Mouse (Mus musculus) cerebellum, adult 18-20 months (tissue): ENCODE data around the gene Zfp93.

ENCODE experiments used
- DNase-seq, 2 experiments: peaks; one replicate each; pipeline ENCODE4 v3.0.0; 2021

The Zfp93 gene

GRCm38 (mm10) chr7:24291387-24292090 lies 21.3 kb downstream of the Zfp93 start:
- no peak for DNase-seq

GRCm38 (mm10) chr7:24293061-24293851 lies 23.0 kb downstream of the Zfp93 start:
- no peak for DNase-seq

GRCm38 (mm10) chr7:24294763-24295162 lies 24.5 kb downstream of the Zfp93 start:
- no peak for DNase-seq

GRCm38 (mm10) chr7:24295376-24295775 lies 25.2 kb downstream of the Zfp93 start:
- no peak for DNase-seq

GRCm38 (mm10) chr7:24296386-24296785 lies 26.2 kb downstream of the Zfp93 start:
- DNase-seq, result no peak

- DNase-seq, result no peak
Measured at GRCm38 (mm10) chr7:24297361-24298095, 27.3 kb downstream of the Zfp93 start.

GRCm38 (mm10) chr7:24298635-24298972 lies 28.4 kb downstream of the Zfp93 start:
- DNase-seq, result peak in 1 of 2 experiments; percentile 19

- DNase-seq, result peak; percentile 88 to 90
Measured at GRCm38 (mm10) chr7:24298973-24299708, 28.9 kb downstream of the Zfp93 start.

- peak; percentile 45 to 54 for DNase-seq
Measured at GRCm38 (mm10) chr7:24299823-24300481, 29.7 kb downstream of the Zfp93 start.

- peak; percentile 40 to 52 for DNase-seq
Measured at GRCm38 (mm10) chr7:24300771-24301282, 30.6 kb downstream of the Zfp93 start, which contains the start of gene Zfp61. Gene Zfp61 (minus strand): TSS chr7:24301232.

- DNase-seq, result peak in 1 of 2 experiments; percentile 30
Measured at GRCm38 (mm10) chr7:24315726-24316566, 45.7 kb downstream of the Zfp93 start.

- DNase-seq, result peak; percentile 97 to 98
Measured at GRCm38 (mm10) chr7:24316567-24317092, 46.4 kb downstream of the Zfp93 start, which contains the start of gene Zfp94. Gene Zfp94 (minus strand): TSS chr7:24316666.

- no peak for DNase-seq
Measured at GRCm38 (mm10) chr7:24318942-24319341, 48.7 kb downstream of the Zfp93 start.

GRCm38 (mm10) chr7:24322593-24322992 lies 52.4 kb downstream of the Zfp93 start:
- DNase-seq, result no peak

- no peak for DNase-seq
Measured at GRCm38 (mm10) chr7:24325197-24325596, 55.0 kb downstream of the Zfp93 start.

- DNase-seq, result no peak
Measured at GRCm38 (mm10) chr7:24325675-24326128, 55.5 kb downstream of the Zfp93 start.

- DNase-seq, result no peak
Measured at GRCm38 (mm10) chr7:24326273-24327135, 56.3 kb downstream of the Zfp93 start.
